11 mouse cellular contexts compared by ENCODE assay signal in genomic region chr15:98793141-98793698, GRCm38 (mm10). TPM values are rescaled to one million over a fixed set of nuclear protein-coding genes. Genes with fewer than 3 reads are reported as not detected.
A peak's percentile ranks its signal among the peaks of the same experiment; 100 is the strongest.
DNase-seq lines count a peak whose midpoint lies in the region; ATAC-seq lines count a peak whose summit lies in the region.
"Had no signal": no experiment of that assay in that cellular context is flagged by ENCODE, and none has a peak within 500 bp of the region (broad histone marks: within the 10 kb centered on the region; RNA-seq: fewer than 3 reads in every experiment).

No protein-coding gene starts in this region.

- no peak overlapping the region for H3K27ac ChIP-seq in kidney, embryonic 14.5 days (ENCODE audit: low read depth, low read length)
- no peak overlapping the region for H3K27ac ChIP-seq in embryonic facial prominence, embryonic 11.5 days (replicated peaks; ENCODE audit: low read depth, low read length)
- no peak overlapping the region for H3K27ac ChIP-seq in intestine, embryonic 15.5 days
- no peak overlapping the region for H3K27ac ChIP-seq in neural tube, embryonic 12.5 days
- H3K27ac ChIP-seq: liver, embryonic 14.5 days had no signal

- ATAC-seq in kidney, embryonic 14.5 days (ENCODE audit: low FRiP score, low TSS enrichment), result no peak
- ATAC-seq in embryonic facial prominence, embryonic 11.5 days (replicated peaks; ENCODE audit: insufficient number of reproducible peaks, low FRiP score, low TSS enrichment, low read depth), result no peak
- ATAC-seq in intestine, embryonic 15.5 days, result no peak
- no peak for ATAC-seq in neural tube, embryonic 12.5 days (ENCODE audit: low FRiP score, low read depth)
- ATAC-seq in granulocyte monocyte progenitor cell, adult 5-6 weeks (replicated peaks; ENCODE audit: poor library complexity, severe bottlenecking), result no peak

- peaks cover 99% of the 10 kb centered on the region for H3K27me3 ChIP-seq in kidney, embryonic 14.5 days (ENCODE audit: control insufficient read depth, insufficient read depth, low read length)
- H3K27me3 ChIP-seq in embryonic facial prominence, embryonic 11.5 days (ENCODE audit: control insufficient read depth, insufficient read depth, low read length), result peaks cover 98% of the 10 kb centered on the region
- peaks cover 98% of the 10 kb centered on the region for H3K27me3 ChIP-seq in intestine, embryonic 15.5 days (replicated peaks)
- peaks cover 100% of the 10 kb centered on the region for H3K27me3 ChIP-seq in neural tube, embryonic 12.5 days (replicated peaks)

- 2% methylated on average over 13 of the region's 13 CpGs for WGBS in kidney, embryonic 14.5 days
- 6% methylated on average over 13 of the region's 13 CpGs for WGBS in embryonic facial prominence, embryonic 11.5 days
- WGBS in intestine, embryonic 15.5 days, result 3% methylated on average over 13 of the region's 13 CpGs
- WGBS in neural tube, embryonic 12.5 days, result 2% methylated on average over 13 of the region's 13 CpGs

- no peak overlapping the region for H3K9ac ChIP-seq in kidney, embryonic 14.5 days (ENCODE audit: low read depth, low read length)
- no peak overlapping the region for H3K9ac ChIP-seq in embryonic facial prominence, embryonic 11.5 days (replicated peaks; ENCODE audit: low read length)
- no peak overlapping the region for H3K9ac ChIP-seq in intestine, embryonic 15.5 days
- no peak overlapping the region for H3K9ac ChIP-seq in neural tube, embryonic 12.5 days
- H3K9ac ChIP-seq: heart, embryonic 12.5 days; liver, embryonic 14.5 days had no signal

- H3K36me3 ChIP-seq in kidney, embryonic 14.5 days (ENCODE audit: control insufficient read depth, insufficient read depth, low read length), result no peaks in the 10 kb centered on the region
- no peaks in the 10 kb centered on the region for H3K36me3 ChIP-seq in embryonic facial prominence, embryonic 11.5 days (replicated peaks; ENCODE audit: control insufficient read depth, insufficient read depth, low read depth, low read length)
- H3K36me3 ChIP-seq in intestine, embryonic 15.5 days, result no peaks in the 10 kb centered on the region
- H3K36me3 ChIP-seq in neural tube, embryonic 12.5 days, result no peaks in the 10 kb centered on the region
- H3K36me3 ChIP-seq: heart, embryonic 12.5 days had no signal

- peak overlapping the region; percentile 21 for H3K4me3 ChIP-seq in kidney, embryonic 14.5 days (ENCODE audit: low read length)
- no peak overlapping the region for H3K4me3 ChIP-seq in embryonic facial prominence, embryonic 11.5 days (ENCODE audit: low read depth, low read length)
- no peak overlapping the region for H3K4me3 ChIP-seq in intestine, embryonic 15.5 days (replicated peaks)
- 0 out of 2 replicates have a peak overlapping the region, but pooled peaks have one; percentile 28 for H3K4me3 ChIP-seq in neural tube, embryonic 12.5 days

- H3K4me2 ChIP-seq in kidney, embryonic 14.5 days (replicated peaks; ENCODE audit: low read depth, low read length), result no peak overlapping the region
- H3K4me2 ChIP-seq in embryonic facial prominence, embryonic 11.5 days (ENCODE audit: low read depth, low read length), result no peak overlapping the region
- H3K4me2 ChIP-seq in intestine, embryonic 15.5 days (replicated peaks), result peak overlapping the region; percentile 53
- peak overlapping the region; percentile 53 for H3K4me2 ChIP-seq in neural tube, embryonic 12.5 days (replicated peaks)

- H3K9me3 ChIP-seq in kidney, embryonic 14.5 days (ENCODE audit: control insufficient read depth, low read length), result no peaks in the 10 kb centered on the region
- H3K9me3 ChIP-seq in embryonic facial prominence, embryonic 11.5 days (replicated peaks; ENCODE audit: control insufficient read depth, low read length), result no peaks in the 10 kb centered on the region; the same call in 1 of the 2 replicates
- no peaks in the 10 kb centered on the region for H3K9me3 ChIP-seq in intestine, embryonic 15.5 days
- no peaks in the 10 kb centered on the region for H3K9me3 ChIP-seq in neural tube, embryonic 12.5 days
- H3K9me3 ChIP-seq: heart, embryonic 12.5 days had no signal

- peaks cover 19% of the 10 kb centered on the region; the same call in 1 of the 2 replicates for H3K4me1 ChIP-seq in kidney, embryonic 14.5 days (ENCODE audit: control insufficient read depth, insufficient read depth, low read length)
- H3K4me1 ChIP-seq in embryonic facial prominence, embryonic 11.5 days (ENCODE audit: control insufficient read depth, insufficient read depth, low read length), result peaks cover 3% of the 10 kb centered on the region; the same call in 1 of the 2 replicates
- H3K4me1 ChIP-seq in intestine, embryonic 15.5 days (replicated peaks), result peaks cover 43% of the 10 kb centered on the region
- H3K4me1 ChIP-seq in neural tube, embryonic 12.5 days, result peaks cover 46% of the 10 kb centered on the region

- DNase-seq in kidney, postnatal 14 days, result no peak
- peak; percentile 9 for DNase-seq in embryonic facial prominence, embryonic 11.5 days (ENCODE audit: low spot score)
- no peak for DNase-seq in right cerebral cortex, postnatal 36 days (ENCODE audit: low spot score in 2 of 2)
- DNase-seq in T-cell, adult 2 months (ENCODE audit: low spot score), result no peak
- DNase-seq: cerebellum, adult 18-20 months had no signal

RNA-seq across cellular contexts. Expression of gene Wnt1, which starts 3.6 kb away (rescaled TPM):
- not detected in 2 replicates for polyA plus RNA-seq in kidney, embryonic 14.5 days (2014; fragmentation: Nextera tagmentation; extraction: Ambion mirVana)
- polyA plus RNA-seq in embryonic facial prominence, embryonic 11.5 days (2014; fragmentation: Nextera tagmentation; extraction: Ambion mirVana), result 0.28 and 0.33 TPM in 2 replicates
- not detected in 2 replicates for polyA plus RNA-seq in intestine, embryonic 15.5 days (2015; fragmentation: Nextera tagmentation; extraction: Ambion mirVana)
- polyA plus RNA-seq in neural tube, embryonic 12.5 days (2016; fragmentation: Nextera tagmentation; extraction: Ambion mirVana), result 7.5 and 12.3 TPM in 2 replicates
- total RNA-seq in granulocyte monocyte progenitor cell, adult 5-6 weeks (2014; fragmentation: Nextera tagmentation), result not detected in 2 replicates
- not detected in 2 replicates for total RNA-seq in granulocyte monocyte progenitor cell, adult 5-6 weeks (2017)
- polyA plus RNA-seq: heart, embryonic 12.5 days; liver, embryonic 14.5 days had no signal

RNA-seq across cellular contexts. Expression of gene Wnt10b, which starts 15.3 kb away (rescaled TPM):
- polyA plus RNA-seq in kidney, embryonic 14.5 days (2014; fragmentation: Nextera tagmentation; extraction: Ambion mirVana), result not detected in 2 replicates
- polyA plus RNA-seq in embryonic facial prominence, embryonic 11.5 days (2014; fragmentation: Nextera tagmentation; extraction: Ambion mirVana), result 1.6 and 2.3 TPM in 2 replicates
- polyA plus RNA-seq in intestine, embryonic 15.5 days (2015; fragmentation: Nextera tagmentation; extraction: Ambion mirVana), result not detected in 2 replicates
- 0.26 and 0.53 TPM in 2 replicates for polyA plus RNA-seq in neural tube, embryonic 12.5 days (2016; fragmentation: Nextera tagmentation; extraction: Ambion mirVana)
- 0.47 TPM in 1 of 2 replicates, not detected in the other for total RNA-seq in granulocyte monocyte progenitor cell, adult 5-6 weeks (2014; fragmentation: Nextera tagmentation)
- total RNA-seq in granulocyte monocyte progenitor cell, adult 5-6 weeks (2017), result 0.26 TPM in 1 of 2 replicates, not detected in the other
- polyA plus RNA-seq: heart, embryonic 12.5 days had no signal

RNA-seq across cellular contexts. Expression of gene Ddn, which starts 16.1 kb away (rescaled TPM):
- 1.4 TPM in 2 replicates for polyA plus RNA-seq in kidney, embryonic 14.5 days (2014; fragmentation: Nextera tagmentation; extraction: Ambion mirVana)
- polyA plus RNA-seq in embryonic facial prominence, embryonic 11.5 days (2014; fragmentation: Nextera tagmentation; extraction: Ambion mirVana), result 0.26 and 0.27 TPM in 2 replicates
- polyA plus RNA-seq in intestine, embryonic 15.5 days (2015; fragmentation: Nextera tagmentation; extraction: Ambion mirVana), result not detected in 2 replicates
- polyA plus RNA-seq in neural tube, embryonic 12.5 days (2016; fragmentation: Nextera tagmentation; extraction: Ambion mirVana), result 0.47 and 0.82 TPM in 2 replicates
- total RNA-seq in granulocyte monocyte progenitor cell, adult 5-6 weeks (2014; fragmentation: Nextera tagmentation), result not detected in 2 replicates
- total RNA-seq in granulocyte monocyte progenitor cell, adult 5-6 weeks (2017), result not detected in 2 replicates

RNA-seq across cellular contexts. Expression of gene Arf3, which starts 30.2 kb away (rescaled TPM):
- polyA plus RNA-seq in kidney, embryonic 14.5 days (2014; fragmentation: Nextera tagmentation; extraction: Ambion mirVana), result 29.8 and 39.7 TPM in 2 replicates
- 24.5 and 28.7 TPM in 2 replicates for polyA plus RNA-seq in embryonic facial prominence, embryonic 11.5 days (2014; fragmentation: Nextera tagmentation; extraction: Ambion mirVana)
- polyA plus RNA-seq in intestine, embryonic 15.5 days (2015; fragmentation: Nextera tagmentation; extraction: Ambion mirVana), result 39.8 and 43.6 TPM in 2 replicates
- polyA plus RNA-seq in neural tube, embryonic 12.5 days (2016; fragmentation: Nextera tagmentation; extraction: Ambion mirVana), result 69.7 and 77.4 TPM in 2 replicates
- 39.0 and 41.4 TPM in 2 replicates for total RNA-seq in granulocyte monocyte progenitor cell, adult 5-6 weeks (2014; fragmentation: Nextera tagmentation)
- total RNA-seq in granulocyte monocyte progenitor cell, adult 5-6 weeks (2017), result 29.9 and 32.7 TPM in 2 replicates

RNA-seq across cellular contexts. Expression of gene Prkag1, which starts 38.1 kb away (rescaled TPM):
- polyA plus RNA-seq in kidney, embryonic 14.5 days (2014; fragmentation: Nextera tagmentation; extraction: Ambion mirVana), result 67.8 and 83.7 TPM in 2 replicates
- polyA plus RNA-seq in embryonic facial prominence, embryonic 11.5 days (2014; fragmentation: Nextera tagmentation; extraction: Ambion mirVana), result 69.8 and 73.1 TPM in 2 replicates
- 88.3 and 89.0 TPM in 2 replicates for polyA plus RNA-seq in intestine, embryonic 15.5 days (2015; fragmentation: Nextera tagmentation; extraction: Ambion mirVana)
- polyA plus RNA-seq in neural tube, embryonic 12.5 days (2016; fragmentation: Nextera tagmentation; extraction: Ambion mirVana), result 70.1 and 79.2 TPM in 2 replicates
- 34.2 and 63.8 TPM in 2 replicates for total RNA-seq in granulocyte monocyte progenitor cell, adult 5-6 weeks (2014; fragmentation: Nextera tagmentation)
- 85.0 and 110 TPM in 2 replicates for total RNA-seq in granulocyte monocyte progenitor cell, adult 5-6 weeks (2017)

Comparison
In these comparisons a context has a peak if more than half of its experiments do, and no peak if none do; other contexts are left out.
1. H3K4me2 ChIP-seq: peak in intestine, embryonic 15.5 days (single experiment) and neural tube, embryonic 12.5 days (single experiment); none in kidney, embryonic 14.5 days (single experiment) and embryonic facial prominence, embryonic 11.5 days (single experiment).
2. H3K4me3 ChIP-seq: peak in kidney, embryonic 14.5 days (single experiment) and neural tube, embryonic 12.5 days (single experiment); none in embryonic facial prominence, embryonic 11.5 days (single experiment) and intestine, embryonic 15.5 days (single experiment).